Mouse (Mus musculus): ENCODE results near the gene Cul7.

GRCm38 (mm10) chr17:46650232-46651031 lies at the start of gene Cul7:
- no peak for TF ChIP-seq CTCF (IDR thresholded peaks at IDR 0.05; ENCODE audit: insufficient read depth, low read depth, low read length)
- TF ChIP-seq POLR2A (IDR thresholded peaks at IDR 0.05; ENCODE audit: insufficient read depth, low read depth, low read length), result peak; percentile 86
